Mouse (Mus musculus): ENCODE data around the gene Atp8b4.
"Not testable (repeated sequence)": the region's sequence is repeated elsewhere in the genome, so short reads cannot be mapped to it uniquely, and the experiment has no call there.

Gene Atp8b4

DNA sequence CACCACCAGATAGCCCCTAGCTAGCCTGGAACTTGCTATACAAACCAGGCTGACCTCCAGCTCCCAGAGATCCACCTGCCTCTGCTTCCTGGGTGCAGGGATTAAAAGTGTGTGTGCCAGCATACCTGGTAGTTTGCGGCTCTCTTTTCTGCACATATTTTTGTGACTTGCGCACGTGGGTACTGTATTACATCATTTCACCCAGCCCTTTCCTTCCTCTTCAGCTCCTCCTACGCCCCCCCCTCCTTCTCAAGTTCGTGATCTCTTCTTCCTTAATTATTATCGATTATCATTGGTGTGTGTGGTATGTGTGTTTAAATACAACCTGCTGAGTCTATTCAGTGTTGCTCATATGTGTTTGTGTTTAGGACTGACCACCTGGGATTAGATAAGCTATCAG lies at the start of gene Atp8b4:
TSS of gene Atp8b4 (minus strand) at position 154 of the 400 bp plus-strand sequence.
- no peak for DNase-seq (ENCODE audit: low read depth, low spot score)

DNA sequence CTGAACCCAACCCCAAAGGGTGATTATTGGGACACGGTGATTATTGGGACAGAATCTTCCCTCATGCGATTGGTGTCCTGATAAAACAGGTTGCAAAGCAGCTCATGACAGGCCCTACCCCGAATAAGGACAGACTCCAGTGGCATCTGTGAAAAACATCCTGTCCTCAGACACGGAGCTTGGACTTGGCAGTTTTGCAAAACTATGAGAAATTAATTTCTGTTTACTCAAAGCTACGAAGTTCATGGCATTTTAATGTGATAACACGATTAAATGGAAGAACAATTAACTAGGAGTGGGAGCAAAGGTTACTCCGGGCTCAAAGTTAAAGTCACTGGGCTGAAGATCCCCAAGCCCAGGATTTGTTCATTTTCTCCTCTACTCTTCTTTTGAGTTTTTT lies 49.2 kb upstream of the Atp8b4 start:
- DNase-seq (ENCODE audit: low read depth, low spot score): no peak

DNA sequence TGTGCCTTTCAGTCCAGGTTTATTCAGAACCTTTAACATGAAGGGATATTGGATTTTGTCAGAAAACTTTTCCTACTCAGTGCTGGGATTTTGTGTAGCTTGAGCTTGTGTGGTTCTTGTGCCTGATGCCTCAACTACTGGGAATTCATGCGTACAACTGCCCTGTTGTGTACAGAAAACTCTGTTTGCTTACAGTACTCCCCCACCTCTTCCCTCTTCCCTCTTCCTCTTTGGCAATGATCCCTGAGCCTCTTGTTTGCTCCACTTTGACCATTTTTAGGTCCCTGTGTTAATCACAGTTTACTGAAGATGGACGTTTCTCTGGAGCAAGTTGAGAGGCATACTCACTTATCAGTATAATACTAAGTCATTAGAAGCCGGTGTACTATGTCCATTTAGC lies 45.9 kb upstream of the Atp8b4 start:
- DNase-seq (ENCODE audit: low read depth, low spot score): no peak

DNA sequence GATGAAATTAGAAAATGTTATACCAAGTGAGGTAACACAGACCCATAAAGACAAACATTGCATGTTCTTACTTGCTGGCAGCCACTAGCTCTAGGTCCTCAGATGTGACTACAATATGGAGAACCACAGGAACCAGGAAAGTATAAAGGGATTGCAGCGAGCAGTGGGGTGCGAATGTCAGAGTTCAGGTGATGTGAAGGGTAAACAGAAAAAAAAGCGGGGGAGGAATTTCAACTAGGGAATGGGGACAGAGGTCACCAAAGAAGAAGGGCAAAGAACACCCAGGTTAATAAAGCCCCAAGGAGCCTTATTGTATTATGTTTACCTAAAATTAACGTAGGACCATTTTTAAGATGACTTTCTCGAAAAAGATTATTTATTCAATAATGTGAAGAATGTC lies 44.8 kb upstream of the Atp8b4 start:
- DNase-seq (ENCODE audit: low read depth, low spot score): no peak

DNA sequence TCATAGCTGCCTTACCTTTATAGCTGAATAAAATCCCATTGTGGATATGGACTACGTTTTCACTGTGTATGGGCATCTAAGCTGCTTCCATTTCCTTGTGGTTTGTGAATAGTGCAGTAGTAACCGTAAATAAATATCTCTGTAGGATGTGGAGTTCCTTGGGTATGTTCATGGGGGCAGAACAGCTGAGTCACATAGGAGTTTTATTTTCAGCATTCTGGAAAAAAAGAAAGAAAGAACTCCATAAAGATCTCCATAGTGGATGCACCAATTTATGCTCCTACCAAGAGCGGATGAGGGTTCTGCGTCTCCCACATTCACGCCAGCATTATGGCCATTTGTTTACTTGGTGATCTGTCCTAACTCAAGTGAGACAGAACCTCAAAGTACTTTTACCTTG lies 41.7 kb upstream of the Atp8b4 start:
- DNase-seq (ENCODE audit: low read depth, low spot score): no peak

DNA sequence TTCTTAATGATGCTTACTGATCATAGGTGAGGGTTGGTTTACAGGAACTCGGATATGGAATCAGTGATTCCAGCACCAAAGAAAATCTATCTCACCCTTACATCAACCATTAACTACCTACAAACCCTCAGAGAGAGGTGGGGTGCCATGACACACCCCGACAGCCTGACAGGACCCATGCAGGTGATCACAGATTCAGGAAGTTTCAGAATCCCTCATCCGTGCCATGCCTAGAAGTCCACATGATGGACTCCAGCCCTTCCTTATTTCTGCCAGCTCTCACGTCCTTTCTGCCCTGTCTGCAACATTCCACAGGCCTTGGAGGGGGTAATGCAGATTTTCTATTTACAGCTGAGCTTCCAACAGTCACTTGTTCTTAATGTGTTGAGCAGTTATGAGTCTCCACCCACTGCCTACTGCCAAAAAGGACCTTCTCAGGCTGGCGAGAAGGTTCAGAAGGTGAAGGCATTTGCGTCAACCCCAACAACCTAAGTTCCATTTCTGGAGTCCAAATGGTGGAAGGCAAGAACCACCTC lies 40.0 kb upstream of the Atp8b4 start:
- no peak for DNase-seq (ENCODE audit: low read depth, low spot score)

DNA sequence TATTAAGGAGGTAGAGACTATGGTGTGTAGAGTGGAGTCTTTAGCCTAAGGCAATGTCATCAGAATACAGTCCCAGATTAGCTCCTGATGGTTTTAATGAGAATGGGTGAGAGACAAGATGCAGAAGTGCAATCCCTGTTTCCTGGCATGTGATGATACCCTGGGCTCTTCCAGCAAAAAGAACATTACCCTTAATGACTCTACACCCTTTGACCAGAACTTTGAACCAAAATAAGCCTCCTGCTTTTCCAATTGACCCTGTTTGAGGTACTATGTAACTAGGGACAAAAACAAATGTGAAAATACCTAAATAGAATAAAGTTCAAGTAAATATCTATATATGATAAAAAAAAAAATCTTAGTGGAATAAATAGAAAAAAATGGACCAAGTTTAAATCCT lies 37.2 kb upstream of the Atp8b4 start:
- no peak for DNase-seq (ENCODE audit: low read depth, low spot score)

DNA sequence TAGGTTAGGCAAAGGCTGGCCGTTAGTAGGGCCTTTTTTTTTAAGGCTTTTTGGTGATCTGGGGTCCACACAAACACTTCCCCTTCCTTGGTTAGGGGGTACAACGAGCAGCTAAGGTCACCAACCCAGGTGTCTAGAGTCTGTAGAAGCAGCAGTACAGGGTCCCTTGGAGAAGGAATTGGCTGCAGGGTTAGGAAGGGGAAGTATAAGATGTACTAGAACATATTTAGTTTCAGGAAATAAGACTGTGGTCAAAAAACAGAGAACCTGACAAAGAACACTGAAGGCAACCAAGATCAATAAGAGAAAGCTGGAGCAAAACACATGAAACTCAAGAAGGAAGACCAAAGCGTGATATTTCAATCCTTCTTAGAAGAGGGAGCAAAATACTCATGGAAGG lies 30.1 kb upstream of the Atp8b4 start:
- no peak for DNase-seq (ENCODE audit: low read depth, low spot score)

DNA sequence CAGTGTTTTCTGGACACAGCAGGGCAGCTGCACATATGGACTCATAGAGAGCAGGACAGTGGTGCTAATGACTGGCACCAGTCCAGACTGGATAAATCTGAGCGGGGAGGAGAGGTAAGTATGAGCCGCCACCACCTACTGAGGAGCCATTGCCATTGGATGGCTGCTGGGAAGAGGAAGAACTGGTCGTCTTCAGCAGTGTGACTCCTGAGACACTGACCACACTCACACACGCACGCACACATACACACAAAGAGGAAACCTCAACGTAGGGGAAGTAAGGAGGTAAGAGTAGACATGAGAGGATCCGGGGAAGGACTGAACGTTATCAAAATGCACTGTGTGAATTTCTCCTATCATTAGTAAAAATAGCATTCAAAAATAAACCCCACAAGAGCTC lies 27.0 kb upstream of the Atp8b4 start:
- no peak for DNase-seq (ENCODE audit: low read depth, low spot score)

DNA sequence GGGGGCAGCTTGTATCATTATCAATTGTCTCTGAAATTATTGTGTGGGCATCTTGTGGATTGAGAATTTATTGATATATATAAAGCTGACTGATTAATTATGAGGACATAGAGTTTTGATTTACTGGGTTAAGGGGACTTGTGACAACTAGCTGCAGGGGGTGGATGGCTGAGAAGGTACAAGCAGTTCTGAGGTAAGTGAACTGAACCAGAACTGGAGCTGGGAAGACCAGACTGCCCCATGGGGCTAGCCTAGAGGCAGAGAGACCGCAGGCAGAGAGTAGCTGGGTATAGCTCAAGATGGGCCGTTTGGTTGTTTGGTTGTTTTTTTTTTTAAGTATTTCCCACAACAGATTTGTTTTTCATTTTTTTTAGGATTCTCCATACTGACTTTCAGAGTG lies 23.8 kb upstream of the Atp8b4 start:
- DNase-seq (ENCODE audit: low read depth, low spot score): no peak

DNA sequence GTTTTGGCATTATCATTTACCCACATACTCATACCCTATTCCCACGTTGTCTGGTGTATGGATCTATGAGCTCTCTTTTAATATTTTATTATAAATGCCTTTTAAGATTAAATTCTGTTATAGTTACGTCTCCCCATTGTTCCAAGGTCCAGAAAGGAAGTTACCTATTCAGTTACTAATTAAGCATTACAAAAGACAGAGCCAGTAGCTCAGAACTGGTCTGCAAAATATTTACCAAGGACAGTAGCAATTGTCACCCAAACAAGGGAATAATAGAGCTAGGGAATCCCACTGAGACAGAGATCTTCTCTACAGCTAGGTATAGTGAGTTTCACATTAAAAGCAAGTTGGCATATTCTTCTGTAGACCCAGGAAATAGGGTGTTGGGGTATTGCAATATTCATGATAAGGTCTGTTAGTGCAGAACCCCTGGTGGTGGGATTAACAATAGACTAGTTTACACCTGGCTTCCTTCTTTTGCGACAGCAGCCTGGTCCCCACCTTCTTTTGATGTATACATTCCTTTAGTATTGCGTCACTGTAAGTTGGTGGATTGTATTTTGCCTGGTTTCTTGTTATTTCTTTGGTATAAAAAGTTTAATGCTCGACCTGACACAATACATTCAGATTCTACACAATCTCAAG lies 22.7 kb upstream of the Atp8b4 start:
- DNase-seq (ENCODE audit: low read depth, low spot score): not testable (repeated sequence)

DNA sequence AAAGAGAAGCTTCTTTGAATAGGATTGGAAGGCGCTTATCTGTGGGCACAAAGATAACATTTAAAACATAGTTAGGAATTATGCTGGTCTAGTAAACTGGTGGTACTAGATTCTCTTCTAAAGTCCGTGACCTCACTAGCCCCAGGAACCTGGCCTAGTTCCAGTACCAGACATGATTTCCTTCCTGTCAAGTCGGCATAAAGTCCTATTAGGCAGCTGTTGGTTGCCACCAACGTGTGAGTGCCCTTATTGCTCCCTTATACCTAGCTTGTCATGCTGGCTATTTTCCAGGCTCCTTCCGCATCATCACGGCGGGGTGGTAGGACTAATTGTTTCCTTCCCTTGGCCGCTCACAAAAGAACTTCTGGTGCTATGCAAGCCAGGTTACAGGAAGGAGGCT lies 21.6 kb upstream of the Atp8b4 start:
- no peak for DNase-seq (ENCODE audit: low read depth, low spot score)

DNA sequence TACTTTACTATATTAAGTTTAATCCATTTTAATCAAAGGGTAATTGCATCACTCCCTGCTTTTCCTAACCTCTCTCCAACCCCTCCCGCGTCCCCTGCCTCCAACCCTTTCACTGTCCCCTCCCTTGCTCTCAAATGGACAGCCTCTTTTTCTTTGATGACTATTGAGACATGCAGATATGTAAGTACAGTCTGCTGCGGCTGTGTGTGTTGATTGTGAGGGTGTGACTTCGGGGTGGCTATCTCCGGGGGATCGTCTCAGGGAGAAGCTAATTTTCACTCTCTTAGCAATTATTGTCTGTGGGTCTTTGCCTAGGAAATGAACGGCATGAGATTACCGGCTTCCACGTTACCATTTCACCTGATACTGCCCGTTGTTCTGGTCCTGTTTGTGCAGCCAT lies 21.0 kb upstream of the Atp8b4 start:
- DNase-seq (ENCODE audit: low read depth, low spot score): no peak

DNA sequence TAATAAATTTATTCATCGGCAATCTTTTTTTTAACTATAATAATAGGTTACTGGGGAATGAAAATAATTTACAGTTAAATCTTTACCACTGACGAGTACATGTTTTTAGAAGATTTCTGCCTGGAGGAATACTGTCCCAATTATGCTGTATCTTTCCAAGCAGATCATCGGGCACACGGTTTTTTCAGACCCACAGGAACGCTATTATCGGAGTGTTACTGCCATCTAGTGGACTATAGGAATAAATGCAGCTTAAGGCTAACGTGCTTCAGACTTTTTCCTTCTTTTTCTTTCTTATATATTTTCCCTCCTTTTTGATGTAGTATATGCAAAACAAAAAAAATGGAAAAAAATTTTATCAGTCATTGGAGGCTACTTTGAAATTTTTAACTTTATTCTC lies 20.4 kb upstream of the Atp8b4 start:
- DNase-seq (ENCODE audit: low read depth, low spot score): peak; percentile 33

DNA sequence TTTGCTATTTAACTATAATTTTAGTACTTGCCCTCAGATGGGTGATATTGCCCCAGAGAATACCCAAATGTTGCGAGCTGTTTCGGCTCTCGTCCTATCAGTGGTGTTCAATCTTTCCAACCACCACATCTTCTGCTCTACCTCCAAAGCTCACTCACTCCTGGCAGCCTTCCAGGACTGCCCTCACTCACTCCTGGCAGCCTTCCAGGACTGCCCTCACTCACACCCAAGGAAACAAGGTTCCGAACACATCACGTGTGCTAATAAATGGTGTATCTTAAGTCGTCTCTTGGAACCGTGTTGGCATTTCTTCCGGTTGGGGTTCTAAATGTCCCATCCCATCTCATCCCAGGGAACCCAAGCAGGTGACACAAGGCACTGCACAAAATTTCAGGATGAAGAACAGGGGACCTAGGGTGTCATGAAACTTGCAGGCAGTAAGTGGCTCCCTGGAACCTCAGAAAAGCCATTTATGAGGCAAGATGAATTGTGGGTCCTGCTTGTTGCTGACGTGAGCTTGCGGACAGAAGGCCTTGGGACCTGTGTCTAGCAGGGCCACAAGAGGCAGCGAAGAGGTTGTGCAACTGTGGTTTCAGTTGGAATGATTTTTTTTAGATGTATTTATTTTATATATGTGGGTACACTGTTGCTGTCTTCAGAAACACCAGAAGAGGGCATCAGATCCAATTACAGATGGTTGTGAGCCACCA lies 19.6 kb upstream of the Atp8b4 start:
- DNase-seq (ENCODE audit: low read depth, low spot score): no peak

DNA sequence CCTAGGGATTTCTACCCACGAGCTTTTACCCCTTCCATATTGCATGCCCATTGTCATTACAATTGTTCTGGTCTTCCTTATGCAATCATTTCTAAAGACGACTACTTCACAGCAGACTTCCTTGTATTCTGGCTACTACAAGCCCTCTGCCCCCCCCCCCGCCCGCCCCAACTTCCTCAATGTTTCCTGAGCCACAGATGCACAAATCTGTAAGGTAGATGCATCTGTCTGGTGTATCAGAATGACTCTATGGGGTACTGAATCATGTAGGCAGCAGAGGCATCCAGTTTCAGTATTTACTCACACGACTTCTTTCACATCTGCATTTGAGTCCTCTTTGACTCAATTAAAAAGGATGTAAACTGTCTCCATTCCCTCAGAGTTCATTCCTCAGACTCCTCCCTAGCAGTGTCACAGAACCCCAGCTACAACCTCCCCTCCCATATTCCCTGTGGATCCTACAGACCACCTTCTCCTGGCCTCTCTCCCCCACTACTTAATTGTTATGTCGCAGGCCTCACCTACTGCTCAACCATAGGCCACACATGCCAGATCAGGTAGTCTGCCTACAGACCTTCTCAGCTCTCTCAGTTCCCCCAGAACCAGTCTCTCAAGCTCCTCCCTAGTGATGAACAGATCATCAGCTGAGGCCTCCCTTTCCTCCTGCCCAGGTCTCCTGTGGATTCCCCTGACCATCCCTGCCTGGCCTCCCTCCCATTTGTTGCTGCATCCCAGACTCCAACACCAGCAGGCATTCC lies 14.8 kb upstream of the Atp8b4 start:
- no peak for DNase-seq (ENCODE audit: low read depth, low spot score)

DNA sequence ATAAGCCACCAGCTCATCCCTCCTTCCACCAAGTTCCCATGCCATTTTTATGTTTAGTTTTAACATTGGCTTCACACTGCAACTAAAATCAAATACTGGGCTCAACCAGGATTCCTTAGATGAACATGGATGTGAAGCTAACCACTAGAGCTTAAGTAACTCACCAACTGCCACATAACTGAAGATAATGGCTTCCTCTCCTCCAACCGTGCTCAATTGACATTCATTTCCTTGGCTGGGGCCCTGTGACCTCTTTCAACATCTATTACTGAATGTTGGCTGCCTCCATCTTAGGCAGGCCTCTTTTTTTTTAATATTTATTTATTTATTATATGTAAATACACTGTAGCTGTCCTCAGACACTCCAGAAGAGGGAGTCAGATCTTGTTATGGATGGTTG lies 7.8 kb upstream of the Atp8b4 start:
- DNase-seq (ENCODE audit: low read depth, low spot score): no peak

DNA sequence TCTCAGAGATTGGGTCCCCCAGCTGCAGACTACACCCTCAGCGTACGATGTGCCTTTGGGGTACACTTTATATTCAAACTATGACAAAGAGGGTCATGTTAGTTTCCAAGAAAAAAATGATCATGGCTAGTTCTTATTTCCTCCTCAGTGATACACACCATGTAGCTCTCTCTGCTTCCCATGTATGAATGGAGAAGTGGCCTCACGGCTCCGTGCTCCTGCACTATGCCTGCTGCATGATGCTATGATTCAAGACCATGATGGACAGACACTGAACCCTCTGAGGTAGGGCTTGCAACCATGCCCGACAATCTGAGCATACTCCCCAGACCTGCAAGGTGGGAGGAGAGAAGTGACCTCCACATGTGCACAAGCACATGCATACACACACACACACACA lies 7.0 kb upstream of the Atp8b4 start:
- DNase-seq (ENCODE audit: low read depth, low spot score): no peak

DNA sequence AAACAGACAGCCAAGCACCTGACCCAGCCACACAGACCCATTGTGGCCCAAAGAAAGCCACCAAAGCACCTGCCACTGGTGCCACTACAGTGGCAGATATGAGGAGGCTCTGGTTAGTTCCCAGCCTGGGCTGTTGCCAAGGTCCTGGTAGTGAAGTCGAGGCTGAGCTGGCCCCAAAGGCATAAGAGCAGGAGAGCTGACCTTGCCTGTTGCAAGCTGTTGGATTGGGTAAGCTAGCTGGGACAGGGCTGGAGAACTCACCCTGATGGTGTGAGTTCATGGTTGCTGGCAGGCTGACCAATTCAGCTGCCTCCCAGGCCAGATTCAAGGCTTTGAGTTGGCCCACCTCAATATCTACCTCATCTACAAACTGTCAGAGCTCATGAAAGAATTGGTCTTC lies 4.7 kb upstream of the Atp8b4 start:
- no peak for DNase-seq (ENCODE audit: low read depth, low spot score)

DNA sequence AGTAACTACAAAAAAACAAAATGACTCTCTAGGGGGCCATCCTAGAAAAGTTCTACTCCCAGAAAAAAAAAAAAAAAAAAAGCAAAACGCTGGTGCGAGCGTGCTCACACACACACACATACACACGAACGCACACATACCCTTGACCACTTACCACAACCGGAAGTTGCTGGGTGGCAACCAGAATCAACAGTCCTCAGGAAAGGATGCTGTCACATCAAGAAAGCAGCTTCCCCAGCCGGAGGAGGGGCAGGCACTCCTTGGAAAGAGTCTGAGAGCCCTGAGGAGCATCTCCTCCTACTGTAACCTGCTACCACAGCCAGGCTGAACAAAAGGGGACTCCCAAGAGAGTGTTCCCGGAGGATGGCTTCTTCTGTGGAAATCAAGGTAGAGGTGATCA lies 744 bp downstream of the Atp8b4 start:
- DNase-seq (ENCODE audit: low read depth, low spot score): no peak

DNA sequence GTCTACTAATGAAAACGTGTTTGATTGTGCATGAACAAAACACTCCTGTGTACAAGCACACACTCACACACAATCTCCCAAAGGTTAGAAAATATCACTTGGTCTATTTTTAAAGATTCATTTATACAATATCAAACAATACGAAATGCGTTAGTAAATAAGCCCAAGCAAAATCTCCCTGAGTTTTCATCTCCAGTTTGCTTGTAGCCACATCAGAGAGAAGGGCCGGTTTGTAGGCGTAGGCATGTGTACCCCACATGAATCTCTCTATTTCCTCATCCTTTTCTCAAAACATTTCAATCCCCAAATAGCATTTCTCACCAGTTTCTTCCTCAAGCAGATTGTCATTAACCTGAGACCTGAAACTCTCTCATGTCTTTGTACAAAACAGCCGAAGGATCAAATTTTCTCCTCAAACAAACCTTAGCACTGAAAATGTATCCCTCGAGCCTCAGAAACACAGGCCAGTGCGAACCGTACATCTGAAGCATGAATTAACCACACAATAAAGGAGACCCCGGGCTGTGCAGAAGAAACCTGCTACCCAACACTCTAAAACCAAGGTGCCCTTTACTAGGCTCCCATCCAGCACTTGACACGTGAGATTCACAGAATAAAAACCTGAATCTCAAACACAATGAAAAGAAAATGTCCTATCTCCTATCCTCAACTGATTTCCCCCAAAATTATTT lies 1.6 kb downstream of the Atp8b4 start:
- DNase-seq (ENCODE audit: low read depth, low spot score): no peak

DNA sequence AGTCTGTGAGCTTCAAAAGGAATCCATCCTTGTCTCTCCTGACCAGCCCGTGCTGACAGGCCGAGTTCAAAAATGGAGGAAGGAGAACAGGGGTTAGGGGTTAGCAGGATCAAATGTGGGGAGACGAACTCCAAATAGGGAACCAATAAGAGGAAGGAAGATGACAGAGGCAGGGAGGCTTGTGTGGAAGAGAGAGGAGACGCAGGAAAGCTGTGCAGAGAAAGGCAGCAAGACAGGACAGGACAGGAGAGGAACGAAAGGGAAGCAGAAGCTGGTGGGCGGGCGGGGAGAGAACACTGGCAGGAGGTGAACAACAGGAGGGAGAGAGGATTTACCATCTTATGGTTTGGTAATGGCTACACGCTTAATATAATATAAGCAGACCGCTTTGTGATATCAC lies 3.6 kb downstream of the Atp8b4 start:
- DNase-seq (ENCODE audit: low read depth, low spot score): no peak
